Mouse (Mus musculus) lung, embryonic 14.5 days (tissue): ENCODE data around the gene 4930404N11Rik. TPM values are rescaled to one million over a fixed set of nuclear protein-coding genes. Genes with fewer than 3 reads are reported as not detected.

Experiments
- ATAC-seq: fragments of 200-750 bp; cut with Nextera tagmentation; 2 replicates; pipeline ENCODE4 v1.8.0; 2017; ENCODE audit warnings: mild to moderate bottlenecking, moderate TSS enrichment, moderate library complexity; ENCODE audit not compliant: insufficient read depth
- DNase-seq: peaks from one replicate; pipeline ENCODE4 v3.0.0-alpha.2; 2015
- H3K27ac ChIP-seq: fragments of 300-500 bp; sonication (generic); 2 replicates; pipeline ENCODE4 v1.5.1; 2014; ENCODE audit warnings: low read depth, mild to moderate bottlenecking, moderate library complexity
- H3K27me3 ChIP-seq: fragments of 300-500 bp; sonication (generic); 2 replicates; pipeline ENCODE4 v1.6.1; 2014; ENCODE audit warnings: low read length, control low read depth; ENCODE audit not compliant: insufficient read depth
- H3K36me3 ChIP-seq: fragments of 300-500 bp; sonication (generic); 2 replicates; pipeline ENCODE4 v1.6.1; 2014; ENCODE audit warnings: control low read depth; ENCODE audit not compliant: insufficient read depth
- H3K4me1 ChIP-seq: fragments of 300-500 bp; sonication (generic); 2 replicates; pipeline ENCODE4 v1.6.1; 2014; ENCODE audit warnings: antibody characterized with exemption, control low read depth; ENCODE audit not compliant: insufficient read depth
- H3K4me2 ChIP-seq: fragments of 300-500 bp; sonication (generic); 2 replicates; pipeline ENCODE4 v1.6.1; 2014; ENCODE audit warnings: mild to moderate bottlenecking
- H3K4me3 ChIP-seq: fragments of 300-500 bp; sonication (generic); 2 replicates; pipeline ENCODE4 v1.5.1; 2014; ENCODE audit warnings: low read depth, low read length
- H3K9ac ChIP-seq: fragments of 300-500 bp; sonication (generic); 2 replicates; pipeline ENCODE4 v1.6.1; 2014
- H3K9me3 ChIP-seq: fragments of 300-500 bp; sonication (generic); 2 replicates; pipeline ENCODE4 v1.6.1; 2016; ENCODE audit warnings: low read depth, low read length, control low read depth
- CTCF ChIP-seq: IDR thresholded peaks from 2 replicates; pipeline ENCODE4 v1.5.1; 2016; ENCODE audit warnings: antibody characterized with exemption, low read depth
- WGBS: fragments of 180-500 bp; shearing (Covaris S2); extraction: QIAGEN DNeasy Blood & Tissue Kit; methylation state at CpG from one replicate; pipeline ENCODE4 v1.1.7; 2014; 5-methylcytosine and 5-hydroxymethylcytosine counted together
- polyA plus RNA-seq: library from polyadenylated mRNA; unstranded; fragments of >200 nt; fragmentation: Nextera tagmentation; extraction: Ambion mirVana; gene quantifications from 2 replicates; pipeline ENCODE4 v1.2.1, GENCODE M21; 2014

4930404N11Rik gene
- polyA plus RNA-seq, 1 experiment from 2014 or later, result 0.92 TPM

- no peaks in the 10 kb centered on the region for H3K9me3 ChIP-seq
- H3K4me1 ChIP-seq, result peaks cover 60% of the 10 kb centered on the region
- ATAC-seq, result peak; percentile 8
- H3K27me3 ChIP-seq, result no peaks in the 10 kb centered on the region
- peak; percentile 86 for DNase-seq
- peaks cover 38% of the 10 kb centered on the region for H3K36me3 ChIP-seq
- 36% methylated on average over 18 of the region's 18 CpGs for WGBS
- peak overlapping the region; percentile 92 for H3K27ac ChIP-seq
- H3K9ac ChIP-seq, result peak overlapping the region; percentile 16
- H3K4me2 ChIP-seq, result peak overlapping the region; percentile 49
- H3K4me3 ChIP-seq, result peak overlapping the region; percentile 8; the same call in 1 of the 2 replicates
- no peak for TF ChIP-seq CTCF
Measured at GRCm38 (mm10) chr10:81411471-81412400, 46.1 kb upstream of the 4930404N11Rik start.

- H3K9ac ChIP-seq, result no peak overlapping the region
- 64% methylated on average over 9 of the region's 9 CpGs for WGBS
- peaks cover 57% of the 10 kb centered on the region for H3K4me1 ChIP-seq
- DNase-seq (no peak), ATAC-seq (no peak)
- peak overlapping the region; percentile 92 for H3K27ac ChIP-seq
- H3K9me3 ChIP-seq, result no peaks in the 10 kb centered on the region
- no peak for TF ChIP-seq CTCF
- 0 out of 2 replicates have a peak overlapping the region, but pooled peaks have one; percentile 8 for H3K4me3 ChIP-seq
- H3K36me3 ChIP-seq, result peaks cover 46% of the 10 kb centered on the region
- H3K4me2 ChIP-seq, result peak overlapping the region; percentile 49
- no peaks in the 10 kb centered on the region for H3K27me3 ChIP-seq
Measured at GRCm38 (mm10) chr10:81410981-81411380, 45.4 kb upstream of the 4930404N11Rik start.

GRCm38 (mm10) chr10:81410350-81410749 lies 44.7 kb upstream of the 4930404N11Rik start:
- H3K36me3 ChIP-seq, result peaks cover 52% of the 10 kb centered on the region
- H3K9me3 ChIP-seq, result no peaks in the 10 kb centered on the region
- TF ChIP-seq CTCF, result no peak
- DNase-seq (no peak), ATAC-seq (no peak)
- no peak overlapping the region for H3K9ac ChIP-seq
- H3K27me3 ChIP-seq, result no peaks in the 10 kb centered on the region
- H3K4me2 ChIP-seq, result peak overlapping the region; percentile 49
- WGBS, result 65% methylated on average over 4 of the region's 4 CpGs
- H3K27ac ChIP-seq, result peak overlapping the region; percentile 92; the same call in 1 of the 2 replicates
- peaks cover 57% of the 10 kb centered on the region for H3K4me1 ChIP-seq
- H3K4me3 ChIP-seq, result peak overlapping the region; percentile 19; the same call in 1 of the 2 replicates

GRCm38 (mm10) chr10:81409330-81409729 lies 43.7 kb upstream of the 4930404N11Rik start:
- WGBS, result 33% methylated on average over 8 of the region's 8 CpGs
- no peak for ATAC-seq

GRCm38 (mm10) chr10:81408871-81409291 lies 43.3 kb upstream of the 4930404N11Rik start:
- WGBS, result 30% methylated on average over 9 of the region's 9 CpGs
- peak; percentile 89 for DNase-seq
- H3K9ac ChIP-seq, result no peak overlapping the region
- H3K9me3 ChIP-seq, result no peaks in the 10 kb centered on the region
- ATAC-seq, result peak; percentile 36
- no peaks in the 10 kb centered on the region for H3K27me3 ChIP-seq
- H3K27ac ChIP-seq, result peak overlapping the region; percentile 58
- peaks cover 67% of the 10 kb centered on the region for H3K36me3 ChIP-seq
- H3K4me2 ChIP-seq, result no peak overlapping the region
- H3K4me3 ChIP-seq, result no peak overlapping the region; the same call in 1 of the 2 replicates
- peak; percentile 93 for TF ChIP-seq CTCF
- peaks cover 44% of the 10 kb centered on the region for H3K4me1 ChIP-seq

More at GRCm38 (mm10) chr10:81409330-81409729, 43.7 kb upstream of the 4930404N11Rik start:
- no peak overlapping the region for H3K9ac ChIP-seq
- peak overlapping the region; percentile 19 for H3K4me3 ChIP-seq
- peak; percentile 66 for DNase-seq
- peaks cover 62% of the 10 kb centered on the region for H3K36me3 ChIP-seq
- H3K4me1 ChIP-seq, result peaks cover 49% of the 10 kb centered on the region
- H3K4me2 ChIP-seq, result peak overlapping the region; percentile 49
- H3K27me3 ChIP-seq, result no peaks in the 10 kb centered on the region
- no peak for TF ChIP-seq CTCF
- peak overlapping the region; percentile 58 for H3K27ac ChIP-seq
- H3K9me3 ChIP-seq, result no peaks in the 10 kb centered on the region

- DNase-seq, result no peak
- Histone ChIP-seq H3K4me3 (no peak overlapping the region), H3K27me3 (no peaks in the 10 kb centered on the region), H3K27ac (peak overlapping the region; percentile 46; the same call in 1 of the 2 replicates), H3K4me1 (peaks cover 44% of the 10 kb centered on the region), H3K36me3 (peaks cover 72% of the 10 kb centered on the region), H3K4me2 (peak overlapping the region; percentile 56; the same call in 1 of the 2 replicates), H3K9me3 (no peaks in the 10 kb centered on the region), H3K9ac (no peak overlapping the region)
- TF ChIP-seq CTCF, result no peak
- no peak for ATAC-seq
- 58% methylated on average over 13 of the region's 13 CpGs for WGBS
Measured at GRCm38 (mm10) chr10:81408424-81408729, 42.8 kb upstream of the 4930404N11Rik start.
